Mouse (Mus musculus) cerebellum, adult 8-10 months (tissue): ENCODE results near the gene Vwa7.
"Not testable (repeated sequence)": the region's sequence is repeated elsewhere in the genome, so short reads cannot be mapped to it uniquely, and the experiment has no call there.

Experiments used
- DNase-seq: peaks from one replicate; pipeline ENCODE4 v3.0.0; 2022

The Vwa7 gene

DNA sequence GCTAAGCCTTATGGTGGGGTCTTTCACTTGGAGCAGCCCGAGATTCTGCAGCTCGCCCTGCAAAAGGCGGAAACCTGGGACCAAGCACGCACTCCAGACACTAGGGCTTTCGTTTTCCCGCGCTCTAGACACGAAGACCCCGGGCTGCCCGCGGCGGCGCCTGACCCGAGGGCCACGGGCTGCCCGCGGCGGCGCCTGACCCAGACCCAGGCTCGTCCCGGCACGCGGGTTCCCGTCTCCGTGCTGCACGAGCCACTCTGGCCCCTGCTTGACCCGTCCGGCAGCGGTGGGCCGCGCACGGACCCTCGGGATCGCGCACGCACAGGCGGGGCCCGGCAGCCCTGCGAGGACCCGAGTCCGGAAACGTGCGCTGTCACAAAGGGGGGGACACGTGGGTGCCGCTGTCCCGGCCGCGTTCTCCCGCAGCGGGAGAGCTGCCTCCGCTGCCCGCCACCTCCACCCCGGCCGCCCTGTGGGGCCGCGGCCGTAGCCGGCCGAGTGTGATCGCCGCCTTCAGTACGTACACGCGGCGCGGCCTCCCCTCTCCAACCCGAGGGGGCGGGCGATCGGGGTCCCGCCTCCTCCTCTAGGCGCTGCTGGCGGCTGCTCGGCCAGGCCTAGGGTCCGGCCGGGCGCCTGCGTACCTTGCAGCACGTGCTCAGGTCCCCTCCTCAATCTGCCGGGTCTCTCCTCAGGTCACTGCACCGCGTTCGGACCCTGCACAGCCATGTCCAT lies 15.5 kb upstream of the Vwa7 start, which contains the start of gene Vars:
TSS of gene Vars (plus strand) at position 271 of the 735 bp plus-strand sequence.
- peak; percentile 80 for DNase-seq

- peak; percentile 52 for DNase-seq
Observed at GRCm38 (mm10) chr17:35001452-35002152, 14.8 kb upstream of the Vwa7 start.

- DNase-seq, result peak; percentile 27
Observed at GRCm38 (mm10) chr17:35002153-35002865, 14.1 kb upstream of the Vwa7 start.

DNA sequence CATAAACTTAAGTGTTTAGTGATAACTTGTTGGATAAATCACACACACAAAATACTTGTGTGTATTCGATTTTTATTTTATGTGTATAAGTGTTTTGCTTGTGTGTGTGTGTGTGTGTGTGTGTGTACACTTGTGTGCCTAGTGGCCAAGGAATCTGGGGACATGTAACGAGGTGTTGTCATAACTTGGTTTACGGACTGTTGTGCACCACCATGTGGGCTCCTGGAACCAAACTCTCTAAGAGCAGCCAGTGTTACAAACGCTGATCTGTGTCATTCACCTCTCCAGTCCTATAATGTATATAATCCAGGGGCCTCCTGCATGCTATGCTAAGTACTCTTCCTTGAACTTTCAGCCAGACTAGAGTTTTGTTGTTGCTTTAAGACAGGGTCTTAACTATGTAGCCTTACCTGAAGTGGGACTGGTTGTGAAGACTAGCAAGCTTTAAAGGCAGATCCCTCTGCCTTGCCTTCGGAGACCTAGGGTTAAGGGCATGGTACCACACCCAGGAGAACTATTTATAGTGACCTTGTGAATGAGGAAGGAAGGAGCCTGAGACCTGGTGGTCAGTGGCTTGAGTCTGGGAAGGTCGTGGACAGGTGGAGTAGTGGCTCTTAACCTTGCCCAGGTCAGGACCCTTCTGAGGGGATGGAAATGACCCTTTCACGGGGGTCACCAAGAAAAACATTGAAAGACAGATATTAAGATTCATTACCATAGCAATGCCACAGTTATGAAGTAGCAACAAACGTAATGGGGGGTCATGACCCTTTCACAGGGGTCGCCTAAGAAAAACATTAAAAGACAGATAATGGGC lies 13.1 kb upstream of the Vwa7 start:
- DNase-seq, result no peak

- no peak for DNase-seq
Observed at GRCm38 (mm10) chr17:35004075-35004717, 12.2 kb upstream of the Vwa7 start.

GRCm38 (mm10) chr17:35005158-35005557 lies 11.2 kb upstream of the Vwa7 start:
- DNase-seq, result no peak

- DNase-seq, result not testable (repeated sequence)
Observed at GRCm38 (mm10) chr17:35005902-35006301, 10.5 kb upstream of the Vwa7 start.

DNA sequence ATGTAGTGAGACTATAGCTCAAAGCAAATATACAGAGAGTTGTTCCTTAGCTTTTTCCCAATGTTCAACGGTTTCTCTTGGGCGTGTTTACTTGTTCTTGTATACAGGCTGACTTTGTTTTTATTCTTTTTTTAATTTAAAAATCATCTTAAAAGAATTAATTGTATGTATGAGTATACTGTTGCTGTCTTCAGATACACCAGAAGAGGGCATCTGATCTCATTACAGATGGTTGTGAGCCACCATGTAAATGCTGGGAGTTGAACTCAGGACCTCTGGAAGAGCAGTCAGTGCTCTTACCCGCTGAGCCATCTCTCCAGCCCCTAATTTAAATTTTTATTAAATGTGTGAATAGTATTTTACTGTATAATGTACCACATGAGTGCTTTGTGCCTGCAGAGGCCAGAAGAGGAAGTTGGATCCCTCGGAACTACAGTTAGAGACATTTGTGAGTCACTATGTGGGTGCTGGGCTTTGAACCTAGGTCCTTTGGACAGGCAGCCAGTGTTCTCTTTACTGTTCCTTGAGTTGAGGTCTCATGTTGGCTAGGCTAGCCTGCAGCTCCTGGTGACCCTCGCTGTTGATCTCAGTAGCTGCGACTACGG lies 8.9 kb upstream of the Vwa7 start:
- no peak for DNase-seq

DNA sequence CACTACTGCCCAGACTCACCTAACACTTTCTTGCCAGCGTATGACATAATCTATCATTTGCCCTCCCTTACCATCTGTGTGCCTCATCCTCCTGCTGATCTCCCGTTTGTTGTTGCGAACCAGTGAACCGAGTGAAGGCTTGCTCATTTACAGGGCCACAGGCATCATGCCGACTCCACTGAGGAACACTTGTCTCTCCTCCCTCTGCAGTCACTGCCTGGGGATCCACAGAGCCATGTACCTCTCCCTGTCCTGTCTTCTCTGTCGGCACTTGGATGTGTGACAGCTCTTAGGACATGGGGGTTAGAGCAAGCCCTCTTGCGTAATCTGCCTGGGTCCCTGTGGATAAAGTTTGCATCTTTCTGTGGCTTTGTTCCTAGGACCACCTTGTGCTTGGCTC lies 6.8 kb upstream of the Vwa7 start:
- DNase-seq, result peak; percentile 74

DNA sequence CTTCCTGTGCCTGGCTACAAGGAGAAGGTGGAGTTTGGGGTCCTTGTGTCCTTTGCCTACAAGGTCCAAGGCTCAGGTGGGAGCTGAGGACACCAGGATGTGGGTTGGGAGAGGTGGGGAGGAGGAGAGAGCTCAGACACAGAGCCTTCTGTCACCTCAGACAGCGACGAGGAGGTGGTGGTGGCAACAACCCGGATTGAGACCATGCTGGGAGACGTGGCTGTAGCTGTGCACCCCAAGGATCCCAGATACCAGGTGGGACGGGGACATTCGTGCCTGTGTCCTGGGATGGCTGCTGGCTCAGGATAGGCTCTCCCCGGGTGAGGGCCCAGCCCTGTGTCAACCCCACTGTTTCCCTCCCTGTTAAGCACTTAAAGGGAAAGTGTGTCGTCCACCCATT lies 4.9 kb upstream of the Vwa7 start:
- no peak for DNase-seq

DNA sequence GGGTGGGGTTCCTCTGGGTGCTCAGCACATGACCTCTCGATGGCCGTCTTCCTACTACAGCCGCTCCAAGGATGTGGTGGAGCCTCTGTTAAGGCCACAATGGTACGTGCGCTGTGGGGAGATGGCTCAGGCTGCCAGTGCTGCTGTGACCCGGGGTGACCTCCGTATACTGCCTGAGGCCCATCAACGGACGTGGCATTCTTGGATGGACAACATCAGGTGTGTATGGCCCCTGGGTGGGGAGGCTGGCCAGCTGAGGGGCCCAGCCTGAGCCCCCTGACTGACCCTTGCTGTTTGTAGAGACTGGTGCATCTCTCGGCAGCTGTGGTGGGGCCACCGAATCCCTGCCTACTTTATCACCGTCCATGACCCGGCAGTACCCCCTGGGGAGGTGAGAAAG lies 3.9 kb upstream of the Vwa7 start:
- peak; percentile 20 for DNase-seq

DNA sequence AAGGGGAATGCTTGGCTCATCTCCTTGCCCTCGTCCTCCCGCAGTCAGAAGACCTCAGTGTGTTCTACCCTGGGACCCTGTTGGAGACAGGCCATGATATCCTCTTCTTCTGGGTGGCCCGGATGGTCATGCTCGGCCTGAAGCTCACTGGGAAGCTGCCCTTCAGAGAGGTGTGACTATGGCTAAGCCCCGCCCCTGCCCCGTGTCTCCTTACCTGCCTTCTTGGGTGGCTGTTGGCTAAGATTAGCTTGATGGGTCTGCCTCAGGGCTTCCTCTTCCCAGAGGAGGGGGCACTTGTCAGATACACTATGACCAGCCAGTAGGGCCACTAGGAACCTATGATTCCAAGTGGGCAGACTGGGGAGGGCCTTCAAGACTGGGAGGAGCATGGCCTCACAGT lies 3.2 kb upstream of the Vwa7 start:
- peak; percentile 14 for DNase-seq

- DNase-seq, result peak; percentile 30
Observed at GRCm38 (mm10) chr17:35015296-35015695, 1.1 kb upstream of the Vwa7 start.

- no peak for DNase-seq
Observed at GRCm38 (mm10) chr17:35016791-35017705, 669 bp downstream of the Vwa7 start.

GRCm38 (mm10) chr17:35017706-35018030 lies 1.3 kb downstream of the Vwa7 start:
- DNase-seq, result peak; percentile 35

DNA sequence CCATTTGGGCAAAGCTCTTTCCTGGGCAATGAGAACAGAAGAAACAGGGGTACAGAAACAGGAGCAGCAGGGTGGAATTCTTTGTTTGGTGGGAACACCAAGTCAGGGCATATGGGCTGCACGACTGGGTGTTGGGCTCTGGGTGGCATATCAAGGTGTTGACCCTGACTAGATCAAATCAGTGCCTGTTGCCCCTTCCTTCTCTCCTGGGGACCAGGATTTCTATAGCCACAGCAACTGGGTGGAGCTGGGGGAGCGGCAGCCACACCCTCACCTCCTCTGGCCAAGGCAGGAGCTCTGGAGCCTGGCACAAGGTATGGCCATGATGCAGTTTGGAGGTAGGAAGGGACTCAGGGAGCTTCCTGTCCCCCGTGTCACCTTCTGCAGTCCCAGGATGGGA lies 1.8 kb downstream of the Vwa7 start:
- DNase-seq, result peak; percentile 12

DNA sequence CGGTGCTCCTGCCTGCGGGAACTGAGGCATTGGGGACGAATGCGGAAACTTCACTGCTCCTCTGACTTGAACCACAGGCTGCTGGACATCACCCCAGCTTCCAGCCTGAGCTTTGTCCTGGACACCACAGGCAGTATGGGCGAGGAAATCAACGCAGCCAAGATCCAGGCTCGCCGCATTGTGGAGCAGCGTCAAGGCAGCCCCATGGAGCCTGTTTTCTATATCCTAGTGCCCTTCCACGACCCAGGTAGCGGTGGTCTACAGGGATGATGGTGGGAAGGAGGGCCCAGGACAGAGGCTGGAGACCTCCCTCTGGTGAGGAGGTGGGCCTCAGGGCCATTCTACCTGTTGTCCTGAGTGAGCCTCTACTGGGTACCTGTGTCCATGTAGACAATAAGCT lies 3.5 kb downstream of the Vwa7 start:
- DNase-seq, result peak; percentile 17

DNA sequence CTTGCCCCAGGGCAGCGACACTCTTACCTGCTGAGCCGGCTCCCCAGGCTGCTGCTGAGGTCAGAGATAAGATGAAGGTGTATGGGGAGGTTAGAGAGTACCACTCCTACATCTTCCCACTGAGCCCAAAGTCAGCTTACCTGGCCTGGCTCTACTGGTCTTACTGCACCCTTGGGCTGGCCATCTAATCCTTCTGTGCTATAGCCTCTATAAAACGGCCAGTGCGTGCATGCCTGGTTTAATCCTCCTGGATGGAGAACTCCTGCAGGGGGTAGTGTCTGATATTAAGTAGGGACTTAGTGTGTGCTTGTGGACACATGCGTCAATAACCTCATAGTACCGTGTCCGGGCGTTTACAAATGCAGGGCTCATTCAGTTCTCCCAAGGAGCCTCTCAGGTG lies 4.2 kb downstream of the Vwa7 start:
- DNase-seq, result no peak

DNA sequence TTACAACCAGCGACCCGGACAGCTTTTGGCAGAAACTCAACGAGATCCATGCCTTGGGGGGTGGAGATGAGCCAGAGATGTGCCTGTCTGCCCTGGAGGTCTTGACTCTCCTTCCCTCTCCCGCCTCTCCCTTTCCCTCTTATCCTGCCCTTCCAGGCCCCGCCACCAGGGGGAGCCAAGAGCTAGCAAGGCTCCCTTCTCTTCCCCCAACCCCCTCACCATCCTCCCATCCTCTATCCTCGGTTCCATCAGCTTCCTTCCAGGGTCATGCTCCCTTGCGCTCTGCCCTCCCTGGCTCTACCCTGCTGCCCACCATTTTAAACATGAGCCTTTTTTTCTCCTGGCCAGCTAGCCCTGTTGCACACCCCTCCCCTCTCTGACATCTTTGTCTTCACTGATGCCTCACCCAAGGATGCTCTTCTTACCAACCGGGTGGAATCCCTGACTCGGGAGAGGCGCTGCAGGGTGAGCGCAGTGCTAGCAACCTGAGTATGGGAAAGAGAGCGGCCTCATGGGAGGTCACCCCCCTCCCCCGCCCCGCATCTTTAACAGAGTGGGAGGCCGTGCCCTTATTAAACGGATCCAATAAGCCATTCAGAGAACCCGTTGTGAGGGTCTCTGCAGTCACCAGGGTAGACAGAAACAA lies 4.9 kb downstream of the Vwa7 start:
- peak; percentile 90 for DNase-seq

DNA sequence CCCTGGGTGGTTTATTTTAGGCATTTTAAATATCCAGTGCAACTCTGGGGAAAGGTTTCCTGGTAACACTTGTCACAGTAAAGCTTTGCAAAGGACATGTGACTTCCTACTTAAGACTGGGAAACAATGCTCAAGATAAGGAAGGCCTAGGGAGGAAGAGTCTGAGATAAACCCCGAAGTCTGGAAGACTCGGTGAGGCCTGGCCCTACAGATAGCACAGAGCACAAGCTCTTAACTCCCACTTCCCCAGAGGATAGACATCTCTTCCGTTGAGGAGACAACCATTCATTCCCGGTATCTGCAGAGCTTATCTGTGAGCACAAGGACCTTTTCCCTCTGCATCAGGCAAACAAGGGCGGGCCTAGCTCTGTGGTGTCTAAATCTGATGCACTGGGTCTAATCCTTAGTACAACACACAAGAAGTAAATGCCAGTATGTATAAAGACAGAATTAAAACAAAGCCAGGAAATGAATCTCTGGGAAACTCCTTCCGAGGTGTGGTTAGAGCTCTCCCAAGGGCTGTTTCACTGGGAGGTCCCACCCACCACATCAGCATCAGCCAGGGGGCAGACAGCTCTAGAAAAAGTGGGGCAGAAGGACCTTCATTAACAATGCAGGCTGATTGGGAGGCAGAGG lies 5.6 kb downstream of the Vwa7 start:
- no peak for DNase-seq
